Mouse (Mus musculus) NIH3T3 (cell line): ENCODE results near the gene Tagap.
A peak's percentile ranks its signal among the peaks of the same experiment; 100 is the strongest.

Experiments
- DNase-seq: peaks from one replicate; pipeline ENCODE4 v3.0.0-alpha.2; 2012; ENCODE audit warnings: low read depth

The Tagap gene

DNA sequence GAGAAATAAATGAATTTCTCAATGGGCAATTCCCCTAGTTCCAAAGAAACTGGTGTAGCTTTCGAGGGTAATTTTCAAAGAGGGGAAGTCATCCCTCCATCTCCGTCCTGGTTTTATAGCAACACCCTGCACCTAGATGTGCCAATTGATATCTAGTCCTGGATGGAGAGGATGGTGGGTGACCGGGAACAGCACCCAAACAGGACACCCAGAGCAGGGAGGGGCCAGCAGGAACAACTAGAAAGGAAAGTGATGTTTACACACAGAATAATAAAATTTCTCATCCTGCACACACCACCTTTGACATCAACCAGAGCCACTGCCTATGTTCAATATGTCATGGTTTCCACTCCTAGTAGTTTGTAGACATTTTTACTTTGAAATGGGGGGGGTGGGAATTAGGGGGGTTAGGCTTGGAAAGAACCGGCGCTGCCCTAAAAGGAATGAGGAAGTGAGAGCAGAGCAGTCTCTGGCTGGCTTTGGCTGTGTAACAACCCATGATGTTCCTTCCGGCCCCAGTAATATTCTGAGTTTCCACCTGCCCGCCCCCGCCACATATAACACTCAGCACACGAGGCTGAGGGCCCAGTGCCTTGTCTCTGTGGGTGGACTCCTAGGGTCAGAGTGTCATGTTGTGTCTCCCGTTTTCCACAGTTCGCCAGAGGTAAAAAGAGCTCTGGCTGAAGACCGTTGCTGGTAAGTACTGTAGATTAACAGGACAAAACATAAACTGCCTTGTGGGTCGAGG lies at the start of gene Tagap:
Gene Tagap (plus strand): TSS at position 588 of the 748 bp plus-strand sequence.
- no peak for DNase-seq

DNA sequence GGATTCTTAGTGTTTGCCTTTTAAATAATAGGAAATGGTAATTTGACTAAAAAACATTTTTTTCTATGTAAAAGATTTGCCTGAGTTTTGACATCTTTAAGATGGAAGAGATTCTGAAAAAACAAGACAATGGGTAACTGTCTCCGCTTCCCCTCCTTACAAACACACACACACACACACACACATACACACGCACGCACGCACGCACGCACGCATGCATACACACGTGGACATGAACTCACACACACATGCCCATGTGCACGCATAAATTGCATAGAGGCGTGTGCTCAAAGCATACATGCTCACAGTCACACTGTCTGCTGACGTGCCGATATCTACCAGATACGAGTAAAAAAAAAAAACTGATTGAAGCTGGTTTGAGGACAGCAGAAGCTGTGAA lies 49.3 kb upstream of the Tagap start:
- no peak for DNase-seq

DNA sequence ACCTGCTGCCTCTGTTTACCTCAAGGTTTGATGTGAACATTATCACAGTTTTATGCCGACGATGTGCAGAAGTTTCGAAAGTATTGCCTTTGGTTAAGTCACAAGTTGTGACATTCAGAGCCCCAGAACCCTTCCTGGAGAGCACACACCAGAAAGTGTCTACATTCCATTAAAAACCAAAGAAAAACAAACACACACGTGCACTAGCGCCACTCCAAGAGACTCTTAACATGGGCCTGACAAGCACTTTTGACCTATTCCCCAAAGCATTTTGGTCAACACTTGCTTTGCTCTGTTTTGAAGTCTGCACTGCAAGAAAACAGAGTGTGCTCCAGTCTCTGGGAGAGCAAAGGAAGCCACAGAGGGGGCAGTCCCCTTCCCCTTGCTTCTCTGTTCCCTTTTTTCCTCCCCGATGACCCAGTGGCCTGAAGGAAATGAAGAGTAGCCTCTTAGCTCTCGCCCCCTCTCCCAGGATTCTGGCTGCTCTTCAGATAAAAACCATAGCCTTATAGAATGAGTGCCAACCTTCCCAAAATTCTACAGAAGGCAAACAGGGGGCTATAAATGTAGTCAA lies 48.5 kb upstream of the Tagap start:
- DNase-seq: no peak

- DNase-seq: no peak
Observed at GRCm38 (mm10) chr17:7877878-7878277, 47.9 kb upstream of the Tagap start.

DNA sequence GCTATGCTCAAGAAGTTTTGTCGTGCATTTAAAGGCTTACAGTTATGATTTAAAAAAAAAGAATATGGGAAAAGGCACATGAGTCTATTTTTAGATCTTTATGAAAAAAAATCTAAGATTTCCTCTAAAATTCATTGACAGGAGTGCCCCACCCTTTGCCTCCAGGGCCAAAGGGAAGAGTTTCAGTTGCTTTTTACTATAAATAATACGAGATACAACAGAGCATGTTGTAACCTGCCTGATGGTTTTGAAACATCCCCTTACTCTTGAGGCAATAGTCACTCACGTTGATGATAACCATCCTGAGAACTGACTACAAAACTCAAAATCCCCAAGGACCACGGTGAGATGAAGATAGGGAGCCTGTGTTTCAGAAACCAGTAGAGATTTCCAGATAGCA lies 46.3 kb upstream of the Tagap start:
- DNase-seq: no peak

GRCm38 (mm10) chr17:7883126-7883525 lies 42.7 kb upstream of the Tagap start:
- DNase-seq: no peak

- no peak for DNase-seq
Observed at GRCm38 (mm10) chr17:7884606-7885005, 41.2 kb upstream of the Tagap start.

DNA sequence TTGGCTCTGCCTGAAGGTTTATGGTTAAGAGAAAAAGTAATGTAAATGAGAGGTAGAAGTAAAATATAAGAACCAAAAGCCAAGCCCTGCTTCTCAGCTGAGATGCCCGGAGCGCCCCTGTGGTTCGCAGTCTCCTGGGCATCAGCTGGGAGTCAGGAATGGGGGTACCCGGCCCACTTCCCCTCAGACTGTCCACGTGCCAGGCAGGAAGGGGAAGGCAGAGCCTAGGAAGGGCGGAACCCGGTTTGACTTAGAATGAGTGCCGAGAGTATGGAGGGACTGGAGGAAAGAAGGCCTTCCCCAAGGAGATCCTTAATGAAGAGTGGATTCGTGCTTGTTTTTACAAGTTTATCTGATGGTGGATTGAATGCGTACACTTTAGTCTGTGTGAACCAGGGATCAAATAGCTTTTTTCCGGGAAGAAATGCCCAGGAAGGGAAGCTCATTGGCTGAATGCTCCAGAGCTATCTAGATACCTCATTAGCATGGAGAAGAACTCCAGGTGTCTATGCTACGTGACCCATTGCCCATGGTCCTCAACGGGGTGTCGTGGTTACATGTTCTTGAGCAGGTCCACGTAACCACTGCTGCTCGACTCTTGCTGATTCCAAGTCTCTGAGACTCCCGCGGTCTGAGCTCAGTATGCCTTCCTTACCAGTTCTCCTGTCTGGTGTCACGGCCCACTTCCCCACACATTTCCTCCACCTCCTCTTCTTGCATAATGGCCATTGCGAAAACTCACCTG lies 38.6 kb upstream of the Tagap start:
- DNase-seq: no peak

- DNase-seq: no peak
Observed at GRCm38 (mm10) chr17:7888291-7888690, 37.5 kb upstream of the Tagap start.

DNA sequence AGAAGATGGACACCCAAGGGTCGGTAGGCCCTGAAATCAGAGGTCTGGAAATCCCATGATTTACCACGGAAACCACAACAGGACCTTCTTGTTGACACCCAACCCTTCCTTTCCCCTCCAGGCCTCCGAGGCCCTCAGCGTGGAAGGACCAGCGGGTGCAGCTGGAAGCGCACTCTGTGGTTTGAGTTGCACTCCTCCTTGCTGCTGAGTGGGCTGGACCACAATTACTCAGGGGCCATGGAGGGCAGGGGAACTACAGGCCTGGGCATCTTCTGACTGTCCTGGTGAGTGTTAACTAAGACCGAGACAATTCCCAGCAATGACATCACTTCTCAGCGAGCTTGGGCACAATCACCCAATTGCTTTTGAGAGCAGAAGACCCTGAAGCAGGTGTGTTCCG lies 36.8 kb upstream of the Tagap start:
- no peak for DNase-seq

- no peak for DNase-seq
Observed at GRCm38 (mm10) chr17:7892676-7893075, 33.1 kb upstream of the Tagap start.

- no peak for DNase-seq
Observed at GRCm38 (mm10) chr17:7894094-7894493, 31.7 kb upstream of the Tagap start.

DNA sequence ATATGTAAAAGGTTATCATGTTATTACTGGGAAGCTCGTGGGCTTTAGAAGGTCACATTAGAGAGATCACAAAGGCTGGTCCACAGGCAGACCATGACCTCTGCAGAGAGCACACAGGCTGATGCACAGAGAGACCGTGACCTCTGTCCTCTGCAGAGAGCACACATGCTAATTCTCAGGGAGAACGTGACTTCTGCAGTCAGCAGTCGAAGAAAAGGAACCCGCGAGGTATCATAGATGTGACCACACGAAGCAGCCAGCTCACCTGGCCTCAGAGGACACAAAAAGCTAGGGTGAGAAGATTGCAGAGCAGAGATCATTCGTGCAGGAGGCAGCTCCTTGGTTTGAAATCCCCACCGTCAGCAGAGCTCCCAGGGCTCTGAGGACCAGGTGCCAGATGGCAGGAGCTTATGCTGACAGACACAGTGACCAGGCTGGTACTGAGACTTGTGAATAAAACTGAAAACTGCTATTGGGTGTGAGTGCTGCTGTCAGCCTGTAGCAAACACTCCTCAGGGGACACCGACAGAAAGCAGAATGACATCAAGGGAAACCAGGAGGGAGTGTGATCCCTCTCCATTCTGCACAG lies 29.7 kb upstream of the Tagap start:
- DNase-seq: no peak

- no peak for DNase-seq
Observed at GRCm38 (mm10) chr17:7897120-7897519, 28.7 kb upstream of the Tagap start.

DNA sequence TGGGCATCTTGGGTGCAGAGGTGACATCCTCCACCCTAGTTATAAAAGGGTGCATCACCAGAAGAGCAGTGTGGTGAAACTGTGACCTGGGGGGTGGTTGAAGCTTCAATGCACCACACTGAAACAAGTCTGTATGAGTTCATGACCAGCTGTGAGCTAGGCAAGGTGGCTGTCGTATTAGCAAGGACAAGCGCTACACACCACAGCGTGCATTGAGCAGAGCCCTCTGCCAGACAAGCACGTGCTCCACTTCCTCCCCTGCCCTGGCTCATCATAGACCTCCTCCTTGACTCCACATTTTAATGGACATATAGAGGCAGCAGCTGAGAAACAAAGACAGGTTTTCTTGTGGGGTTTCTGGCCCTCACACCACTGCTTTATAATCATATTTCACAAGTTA lies 28.0 kb upstream of the Tagap start:
- no peak for DNase-seq

- peak; percentile 70 for DNase-seq
Observed at GRCm38 (mm10) chr17:7899233-7899632, 26.6 kb upstream of the Tagap start.

DNA sequence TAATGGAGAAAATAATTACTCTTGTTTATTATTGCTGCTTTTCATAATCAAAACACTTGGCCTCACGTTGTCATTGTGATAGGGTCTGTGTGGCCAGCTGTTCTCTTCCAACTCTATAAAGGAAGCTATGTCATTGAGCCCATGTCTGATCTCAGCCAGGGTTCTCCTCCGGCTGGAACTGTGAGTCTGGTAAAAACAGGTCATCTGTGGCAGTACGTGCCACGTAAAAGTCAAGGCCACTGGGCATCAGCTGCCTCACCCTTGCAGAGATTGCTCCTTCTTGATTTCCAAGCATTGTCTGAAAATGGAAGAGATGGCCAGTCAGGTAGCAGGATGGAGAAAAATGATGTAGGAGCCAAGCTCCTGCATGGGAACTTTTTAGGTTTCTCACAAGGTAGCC lies 25.8 kb upstream of the Tagap start:
- no peak for DNase-seq

DNA sequence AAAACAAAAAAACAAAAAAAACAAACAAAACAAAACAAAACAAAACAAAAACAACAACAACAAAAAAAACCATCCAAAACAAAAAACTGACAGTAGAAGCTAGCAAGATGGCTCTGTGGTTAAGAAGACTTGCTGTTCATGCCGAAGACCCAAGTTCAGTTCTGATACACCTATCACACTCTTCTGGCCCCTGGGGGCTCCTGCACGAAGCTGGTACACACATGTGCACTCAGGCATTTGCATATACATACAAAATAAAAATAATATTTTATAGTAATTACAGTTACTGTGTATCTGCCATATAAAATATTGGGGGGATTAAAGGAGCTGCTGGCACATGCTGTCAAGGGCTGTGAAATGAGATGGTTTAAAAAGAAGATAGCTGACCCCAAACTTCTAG lies 24.3 kb upstream of the Tagap start:
- no peak for DNase-seq

- DNase-seq: peak; percentile 27
Observed at GRCm38 (mm10) chr17:7902362-7902761, 23.4 kb upstream of the Tagap start.

DNA sequence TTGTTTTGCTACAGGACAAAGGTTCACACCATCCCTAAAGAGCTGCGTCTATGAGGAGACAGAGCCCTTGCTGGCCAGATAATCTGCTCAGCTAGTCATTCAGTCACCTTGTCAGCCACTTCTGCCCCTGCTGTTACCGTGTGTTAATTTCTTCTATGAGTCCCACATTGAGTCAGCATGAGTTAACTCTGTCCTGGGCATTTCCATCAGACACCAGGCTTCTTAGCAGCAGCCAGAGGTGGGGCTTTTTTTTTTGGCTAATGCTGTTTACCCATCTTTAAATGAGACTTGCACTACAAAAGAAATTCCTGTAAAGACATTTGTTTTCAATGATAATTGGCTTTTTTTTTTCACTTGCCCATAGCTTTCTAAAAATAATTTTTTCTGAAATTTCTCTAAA lies 20.8 kb upstream of the Tagap start:
- DNase-seq: no peak

DNA sequence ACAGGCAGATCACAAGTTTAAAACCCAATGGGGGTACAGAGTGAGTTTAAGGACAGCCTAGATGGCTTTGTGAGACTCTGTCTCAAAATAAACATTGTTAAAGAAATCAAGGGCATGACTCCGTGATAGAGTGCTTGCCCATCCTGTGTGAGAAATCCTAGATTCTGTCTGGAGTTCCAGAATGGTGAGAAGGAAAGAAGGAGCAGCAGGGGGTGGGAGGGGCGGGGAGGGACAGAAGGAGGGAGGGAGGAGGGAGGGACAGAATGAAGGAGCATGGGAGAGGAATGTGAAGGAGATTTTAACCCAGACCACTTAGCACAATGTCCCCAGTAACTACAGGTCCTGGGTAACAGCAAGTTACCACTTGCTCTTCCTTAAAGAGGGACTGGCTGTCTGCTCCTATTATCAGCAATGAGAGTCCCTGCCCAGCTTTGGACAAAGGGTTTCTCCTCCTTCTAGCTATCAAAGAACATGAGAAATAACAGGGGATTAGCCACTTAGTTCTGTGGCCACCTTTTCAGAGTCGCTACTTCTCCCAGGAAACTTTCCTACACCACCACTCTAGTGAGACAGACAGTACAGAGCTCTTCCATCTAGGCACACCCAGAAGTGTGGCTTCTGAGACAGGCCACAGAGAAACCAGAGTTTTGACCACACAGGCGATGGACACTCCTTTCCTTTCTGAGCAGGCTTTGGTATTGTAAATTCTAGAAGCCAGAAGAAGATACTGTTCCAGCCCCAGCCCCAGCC lies 19.7 kb upstream of the Tagap start:
- DNase-seq: no peak

DNA sequence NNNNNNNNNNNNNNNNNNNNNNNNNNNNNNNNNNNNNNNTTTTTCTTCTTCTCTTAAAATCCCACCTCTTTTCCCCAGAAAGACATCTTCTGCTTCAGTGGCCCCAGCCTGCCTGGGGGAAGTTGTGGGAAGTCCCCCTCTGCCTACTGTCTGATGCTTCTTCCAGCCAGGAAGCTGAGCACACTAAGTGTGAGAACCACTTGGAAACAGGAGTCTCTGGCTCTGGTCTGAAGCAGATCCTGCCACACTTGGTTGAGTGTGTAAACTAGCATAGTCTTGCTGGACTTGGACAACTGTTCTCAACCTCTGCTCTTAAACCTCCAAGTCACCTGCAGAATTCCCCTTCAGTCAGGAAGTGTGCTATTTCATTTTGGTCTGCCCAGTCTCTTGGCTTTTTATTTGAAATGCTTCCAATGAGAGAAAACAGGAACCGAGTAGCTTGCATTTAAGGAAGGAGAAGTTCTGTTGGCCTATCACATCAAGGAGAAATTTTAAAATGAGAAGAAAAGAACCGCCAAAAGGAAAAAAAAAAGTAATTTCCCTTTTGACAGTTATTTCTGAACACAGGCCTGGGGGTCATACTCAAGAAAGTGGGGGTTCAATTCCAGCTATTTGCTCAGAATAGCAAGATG lies 11.1 kb upstream of the Tagap start:
- no peak for DNase-seq
